Mouse (Mus musculus): ENCODE data around the gene Msln.
A peak's percentile ranks its signal among the peaks of the same experiment; 100 is the strongest.
"Not testable (repeated sequence)": the region's sequence is repeated elsewhere in the genome, so short reads cannot be mapped to it uniquely, and the experiment has no call there.

The Msln gene

GRCm38 (mm10) chr17:25769331-25769730 lies 15.2 kb upstream of the Msln start:
- no peak for DNase-seq (ENCODE audit: low spot score in 2 of 2)

- no peak for DNase-seq (ENCODE audit: low spot score in 2 of 2)
Observed at GRCm38 (mm10) chr17:25765886-25766285, 11.7 kb upstream of the Msln start.

GRCm38 (mm10) chr17:25762591-25762990 lies 8.4 kb upstream of the Msln start:
- no peak for DNase-seq (ENCODE audit: low spot score in 2 of 2)

GRCm38 (mm10) chr17:25761561-25761970 lies 7.4 kb upstream of the Msln start:
- peak; percentile 51 to 57 for DNase-seq (ENCODE audit: low spot score in 2 of 2)

GRCm38 (mm10) chr17:25760148-25760547 lies 6.0 kb upstream of the Msln start:
- no peak for DNase-seq (ENCODE audit: low spot score in 2 of 2)

GRCm38 (mm10) chr17:25757691-25758090 lies 3.5 kb upstream of the Msln start:
- no peak for DNase-seq (ENCODE audit: low spot score in 2 of 2)

GRCm38 (mm10) chr17:25756378-25757242 lies 2.4 kb upstream of the Msln start:
- DNase-seq (ENCODE audit: low spot score in 2 of 2): no peak

GRCm38 (mm10) chr17:25755627-25756377 lies 1.6 kb upstream of the Msln start:
- no peak for DNase-seq (ENCODE audit: low spot score in 2 of 2)

GRCm38 (mm10) chr17:25755086-25755485 lies 908 bp upstream of the Msln start:
- DNase-seq (ENCODE audit: low spot score in 2 of 2): no peak

- peak in 1 of 2 experiments; percentile 39 for DNase-seq (ENCODE audit: low spot score in 2 of 2)
Observed at GRCm38 (mm10) chr17:25751446-25751845, 2.7 kb downstream of the Msln start.

- no peak for DNase-seq (ENCODE audit: low spot score in 2 of 2)
Observed at GRCm38 (mm10) chr17:25749314-25749713, 4.9 kb downstream of the Msln start.

GRCm38 (mm10) chr17:25748238-25748637 lies 5.9 kb downstream of the Msln start:
- DNase-seq (ENCODE audit: low spot score in 2 of 2): no peak

- no peak for DNase-seq (ENCODE audit: low spot score in 2 of 2)
Observed at GRCm38 (mm10) chr17:25744311-25744710, 9.9 kb downstream of the Msln start.

GRCm38 (mm10) chr17:25743831-25744230 lies 10.3 kb downstream of the Msln start:
- no peak for DNase-seq (ENCODE audit: low spot score in 2 of 2)

GRCm38 (mm10) chr17:25741471-25741870 lies 12.7 kb downstream of the Msln start:
- not testable (repeated sequence) for DNase-seq (ENCODE audit: low spot score in 2 of 2)

- no peak for DNase-seq (ENCODE audit: low spot score in 2 of 2)
Observed at GRCm38 (mm10) chr17:25738861-25739260, 15.3 kb downstream of the Msln start.

GRCm38 (mm10) chr17:25735745-25736144 lies 18.4 kb downstream of the Msln start, which contains the start of gene Mslnl:
TSS of gene Mslnl (plus strand) at chr17:25736042.
- DNase-seq (ENCODE audit: low spot score in 2 of 2): no peak

- no peak for DNase-seq (ENCODE audit: low spot score in 2 of 2)
Observed at GRCm38 (mm10) chr17:25735246-25735645, 18.9 kb downstream of the Msln start.

GRCm38 (mm10) chr17:25732082-25732481 lies 22.1 kb downstream of the Msln start:
- peak; percentile 92 for DNase-seq (ENCODE audit: low spot score in 2 of 2)

- DNase-seq (ENCODE audit: low spot score in 2 of 2): no peak
Observed at GRCm38 (mm10) chr17:25728009-25728270, 26.2 kb downstream of the Msln start.

- peak; percentile 99 for DNase-seq (ENCODE audit: low spot score in 2 of 2)
Observed at GRCm38 (mm10) chr17:25727265-25728008, 26.7 kb downstream of the Msln start, which contains the start of the genes Chtf18 and Rpusd1. TSS of gene Chtf18 (minus strand) at chr17:25727419. TSS of gene Rpusd1 (plus strand) at chr17:25727670.

- DNase-seq (ENCODE audit: low spot score in 2 of 2): no peak
Observed at GRCm38 (mm10) chr17:25725264-25725663, 28.9 kb downstream of the Msln start.

Measured in right cerebral cortex, adult 2 months (tissue).